Mouse (Mus musculus) ovary, postnatal 14 days (tissue): ENCODE measurements around the gene Ifitm7.
"Not testable (repeated sequence)": the region's sequence is repeated elsewhere in the genome, so short reads cannot be mapped to it uniquely, and the experiment has no call there.

ENCODE experiments used
- DNase-seq: peaks from one replicate; pipeline ENCODE4 v3.0.0; 2022; ENCODE audit warnings: low spot score

Ifitm7 gene

GRCm38 (mm10) chr16:13986574-13987478 is at the start of gene Ifitm7, which contains the start of gene 2900011O08Rik:
Gene Ifitm7, minus strand, starts transcription at chr16:13986888.
Gene 2900011O08Rik, plus strand, starts transcription at chr16:13986604.
- no peak for DNase-seq

- no peak for DNase-seq
Measured at GRCm38 (mm10) chr16:14033076-14033475, 46.4 kb upstream of the Ifitm7 start.

- DNase-seq = no peak
Measured at GRCm38 (mm10) chr16:14030650-14031049, 44.0 kb upstream of the Ifitm7 start.

GRCm38 (mm10) chr16:14029851-14030250 is 43.2 kb upstream of the Ifitm7 start:
- no peak for DNase-seq

GRCm38 (mm10) chr16:14029072-14029471 is 42.4 kb upstream of the Ifitm7 start:
- DNase-seq = no peak

- DNase-seq = no peak
Measured at GRCm38 (mm10) chr16:14025091-14025990, 38.7 kb upstream of the Ifitm7 start.

- DNase-seq = no peak
Measured at GRCm38 (mm10) chr16:14021166-14021822, 34.6 kb upstream of the Ifitm7 start.

- no peak for DNase-seq
Measured at GRCm38 (mm10) chr16:14017306-14017705, 30.6 kb upstream of the Ifitm7 start.

- no peak for DNase-seq
Measured at GRCm38 (mm10) chr16:14009966-14010365, 23.3 kb upstream of the Ifitm7 start.

- no peak for DNase-seq
Measured at GRCm38 (mm10) chr16:14008708-14009107, 22.0 kb upstream of the Ifitm7 start.

GRCm38 (mm10) chr16:14008081-14008480 is 21.4 kb upstream of the Ifitm7 start:
- DNase-seq = no peak

- DNase-seq = no peak
Measured at GRCm38 (mm10) chr16:14005266-14005665, 18.6 kb upstream of the Ifitm7 start.

- no peak for DNase-seq
Measured at GRCm38 (mm10) chr16:14004726-14005125, 18.0 kb upstream of the Ifitm7 start.

GRCm38 (mm10) chr16:14004170-14004569 is 17.5 kb upstream of the Ifitm7 start:
- DNase-seq = no peak

GRCm38 (mm10) chr16:14003386-14004130 is 16.9 kb upstream of the Ifitm7 start:
- no peak for DNase-seq

GRCm38 (mm10) chr16:13994502-13994901 is 7.8 kb upstream of the Ifitm7 start:
- no peak for DNase-seq

GRCm38 (mm10) chr16:13994076-13994475 is 7.4 kb upstream of the Ifitm7 start:
- no peak for DNase-seq

GRCm38 (mm10) chr16:13992518-13993248 is 6.0 kb upstream of the Ifitm7 start:
- DNase-seq = no peak

- no peak for DNase-seq
Measured at GRCm38 (mm10) chr16:13986197-13986573, 503 bp downstream of the Ifitm7 start.

GRCm38 (mm10) chr16:13983161-13983560 is 3.5 kb downstream of the Ifitm7 start:
- DNase-seq = no peak

GRCm38 (mm10) chr16:13981726-13982125 is 5.0 kb downstream of the Ifitm7 start:
- DNase-seq = not testable (repeated sequence)
